Mouse (Mus musculus) spleen, postnatal 4 days (tissue): ENCODE measurements around the gene Vmn1r85.
A peak's percentile ranks its signal among the peaks of the same experiment; 100 is the strongest.
"Not testable (repeated sequence)": the region's sequence is repeated elsewhere in the genome, so short reads cannot be mapped to it uniquely, and the experiment has no call there.

Experiments
- DNase-seq, 2 experiments: peaks; one replicate each; pipeline ENCODE4 v3.0.0; 2022; ENCODE audit warnings: low spot score in 2 of 2

Gene Vmn1r85

GRCm38 (mm10) chr7:13095073-13095472, at the start of gene Vmn1r85:
Gene Vmn1r85 (minus strand): TSS chr7:13095173.
- no peak for DNase-seq

GRCm38 (mm10) chr7:13140057-13140456, 45.1 kb upstream of the Vmn1r85 start, which contains the start of gene Vmn1r87:
Gene Vmn1r87 (minus strand): TSS chr7:13140157.
- DNase-seq = no peak

- DNase-seq = no peak
These were observed 42.4 kb upstream of the Vmn1r85 start for GRCm38 (mm10) chr7:13137340-13137739.

- no peak for DNase-seq
These were observed 36.9 kb upstream of the Vmn1r85 start for GRCm38 (mm10) chr7:13131856-13132255.

- DNase-seq = not testable (repeated sequence)
These were observed 28.7 kb upstream of the Vmn1r85 start for GRCm38 (mm10) chr7:13123554-13124153.

- DNase-seq = no peak
These were observed 24.8 kb upstream of the Vmn1r85 start, which contains the start of gene Vmn1r86 for GRCm38 (mm10) chr7:13119817-13120216. Gene Vmn1r86 (minus strand): TSS chr7:13119917.

- DNase-seq = no peak
These were observed 22.7 kb downstream of the Vmn1r85 start for GRCm38 (mm10) chr7:13072293-13072692.

GRCm38 (mm10) chr7:13063399-13063798, 31.6 kb downstream of the Vmn1r85 start:
- peak in 1 of 2 experiments; percentile 44 for DNase-seq

- no peak for DNase-seq
These were observed 35.4 kb downstream of the Vmn1r85 start for GRCm38 (mm10) chr7:13059536-13059935.

- DNase-seq = no peak
These were observed 37.9 kb downstream of the Vmn1r85 start for GRCm38 (mm10) chr7:13056913-13057700.

GRCm38 (mm10) chr7:13054287-13055010, 40.5 kb downstream of the Vmn1r85 start, which contains the start of gene Mzf1:
Gene Mzf1 (minus strand): TSS chr7:13054764.
- peak; percentile 82 to 90 for DNase-seq

GRCm38 (mm10) chr7:13053961-13054286, 41.0 kb downstream of the Vmn1r85 start:
- no peak for DNase-seq

- no peak for DNase-seq
These were observed 41.5 kb downstream of the Vmn1r85 start for GRCm38 (mm10) chr7:13053501-13053900.

- DNase-seq = no peak
These were observed 42.0 kb downstream of the Vmn1r85 start for GRCm38 (mm10) chr7:13053001-13053400.

GRCm38 (mm10) chr7:13046084-13046483, 48.9 kb downstream of the Vmn1r85 start:
- DNase-seq = peak; percentile 66 to 81

GRCm38 (mm10) chr7:13044254-13044625, 50.7 kb downstream of the Vmn1r85 start:
- DNase-seq = peak in 1 of 2 experiments; percentile 64

- peak in 1 of 2 experiments; percentile 67 for DNase-seq
These were observed 51.3 kb downstream of the Vmn1r85 start for GRCm38 (mm10) chr7:13043445-13044253.

- DNase-seq = peak in 1 of 2 experiments; percentile 62
These were observed 51.9 kb downstream of the Vmn1r85 start for GRCm38 (mm10) chr7:13043120-13043444.

- DNase-seq = no peak
These were observed 52.5 kb downstream of the Vmn1r85 start for GRCm38 (mm10) chr7:13042511-13042910.

- no peak for DNase-seq
These were observed 53.7 kb downstream of the Vmn1r85 start for GRCm38 (mm10) chr7:13041256-13041655.

- DNase-seq = no peak
These were observed 55.8 kb downstream of the Vmn1r85 start for GRCm38 (mm10) chr7:13039181-13039580.
